Mouse (Mus musculus) C2C12 (cell line): ENCODE measurements at regions not wholly inside any gene's neighbourhood (a gene's known extent, or its start where the extent isn't known, plus 50 kb on each side); places are given as distances from the start of the nearest gene placed in this dataset.

Experiments
- H3K27me3 ChIP-seq: one replicate; pipeline ENCODE4 v1.6.1; 2011; ENCODE audit not compliant: control insufficient read depth, insufficient read depth, insufficient read length
- H3K36me3 ChIP-seq: one replicate; pipeline ENCODE4 v1.6.1; 2011; ENCODE audit not compliant: control insufficient read depth, insufficient read depth
- H3K4me3 ChIP-seq: one replicate; pipeline ENCODE4 v1.5.1; 2011; ENCODE audit warnings: mild to moderate bottlenecking, control low read depth; ENCODE audit not compliant: poor library complexity, insufficient read depth, severe bottlenecking
- H3K79me2 ChIP-seq: one replicate; pipeline ENCODE4 v1.6.1; 2011; ENCODE audit not compliant: control insufficient read depth, insufficient read depth
- H3K79me3 ChIP-seq: one replicate; pipeline ENCODE4 v1.6.1; 2011; ENCODE audit warnings: low read depth, control low read depth
- H3ac ChIP-seq: one replicate; pipeline ENCODE3; 2011; ENCODE audit warnings: low read depth; ENCODE audit not compliant: control insufficient read depth, insufficient read length
- CEBPB ChIP-seq: IDR thresholded peaks from one replicate; pipeline ENCODE4 v1.6.1; 2011; ENCODE audit warnings: low read depth, mild to moderate bottlenecking, control low read depth, moderate library complexity
- CTCF ChIP-seq: IDR thresholded peaks from one replicate; pipeline ENCODE4 v1.5.1; 2011; ENCODE audit not compliant: control insufficient read depth, insufficient read depth, insufficient read length
- FOSL1 ChIP-seq: IDR thresholded peaks from one replicate; pipeline ENCODE4 v1.8.0; 2011; ENCODE audit warnings: mild to moderate bottlenecking, low read length; ENCODE audit not compliant: poor library complexity, insufficient read depth, severe bottlenecking
- MAX ChIP-seq: IDR thresholded peaks from one replicate; pipeline ENCODE4 v1.6.1; 2011; ENCODE audit warnings: mild to moderate bottlenecking, control low read depth
- MYOD1 ChIP-seq: IDR thresholded peaks from one replicate; pipeline ENCODE4 v1.6.1; 2011; ENCODE audit warnings: low read depth; ENCODE audit not compliant: control insufficient read depth, insufficient read length
- MYOG ChIP-seq: IDR thresholded peaks from one replicate; pipeline ENCODE4 v1.6.1; 2011; ENCODE audit not compliant: control insufficient read depth, insufficient read length; ENCODE audit errors: extremely low read depth
- USF1 ChIP-seq: IDR thresholded peaks from one replicate; pipeline ENCODE4 v1.6.1; 2011; ENCODE audit warnings: low read depth, mild to moderate bottlenecking, control low read depth, moderate library complexity

GRCm38 (mm10) chr3:35253861-35254260 is 500.0 kb upstream of the Atp11b start:
- Histone ChIP-seq H3ac (no peak overlapping the region), H3K27me3 (no peaks in the 10 kb centered on the region), H3K36me3 (no peaks in the 10 kb centered on the region), H3K4me3 (no peak overlapping the region), H3K79me2 (no peaks in the 10 kb centered on the region), H3K79me3 (no peaks in the 10 kb centered on the region)
- TF ChIP-seq CTCF = no peak

DNA sequence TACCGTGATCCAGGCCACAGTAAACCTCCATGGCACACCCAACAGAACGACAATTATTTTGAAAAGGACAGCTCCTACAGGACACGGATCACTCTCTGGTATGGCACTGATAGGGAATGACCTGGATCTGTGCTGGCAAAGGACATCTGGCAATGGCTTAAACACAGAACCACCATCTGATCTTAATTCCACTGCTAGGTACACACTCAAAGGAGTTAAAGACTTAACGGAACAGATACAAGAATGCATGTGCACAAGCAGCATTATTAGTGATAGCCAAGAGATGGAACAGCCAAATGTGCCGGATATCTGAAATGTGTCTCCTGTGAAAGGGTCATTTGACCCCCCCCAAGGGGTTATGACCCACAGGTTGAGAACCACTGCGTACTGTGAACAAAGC is 493.0 kb upstream of the Atp11b start:
- H3ac ChIP-seq = no peak overlapping the region
- no peaks in the 10 kb centered on the region for H3K27me3 ChIP-seq
- H3K79me2 ChIP-seq = no peaks in the 10 kb centered on the region
- H3K79me3 ChIP-seq = no peaks in the 10 kb centered on the region
- TF ChIP-seq CEBPB = no peak
- no peak for TF ChIP-seq CTCF
- TF ChIP-seq MAX = no peak
- TF ChIP-seq MYOD1 = no peak
- TF ChIP-seq FOSL1 = no peak
- TF ChIP-seq MYOG = no peak
- TF ChIP-seq USF1 = no peak
- H3K4me3 ChIP-seq = no peak overlapping the region
- no peaks in the 10 kb centered on the region for H3K36me3 ChIP-seq

DNA sequence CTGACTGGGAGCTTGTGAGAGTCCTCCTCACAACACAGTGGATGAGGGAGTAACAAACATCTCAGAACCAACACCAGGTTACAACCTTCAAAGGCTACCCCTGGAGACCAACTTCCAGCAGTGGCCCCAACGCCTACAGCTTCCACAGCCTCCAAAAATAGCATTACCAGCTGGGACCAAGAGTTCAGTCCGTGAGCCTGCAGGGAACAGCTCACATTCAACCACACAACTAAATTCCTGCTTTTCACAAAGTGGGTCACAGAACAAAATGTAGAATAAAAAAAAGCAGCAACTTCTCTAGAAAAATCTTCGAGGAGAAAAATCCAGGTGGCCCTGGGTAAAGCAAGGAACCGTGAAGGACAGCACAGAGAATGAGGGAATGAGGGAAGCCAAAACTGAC is 485.0 kb upstream of the Atp11b start:
- TF ChIP-seq MYOD1 (no peak), MYOG (no peak), USF1 (no peak), CEBPB (no peak), FOSL1 (no peak), MAX (no peak), CTCF (no peak)
- H3ac ChIP-seq = no peak overlapping the region
- no peaks in the 10 kb centered on the region for H3K27me3 ChIP-seq
- no peaks in the 10 kb centered on the region for H3K79me2 ChIP-seq
- H3K4me3 ChIP-seq = no peak overlapping the region
- H3K36me3 ChIP-seq = no peaks in the 10 kb centered on the region
- H3K79me3 ChIP-seq = no peaks in the 10 kb centered on the region

DNA sequence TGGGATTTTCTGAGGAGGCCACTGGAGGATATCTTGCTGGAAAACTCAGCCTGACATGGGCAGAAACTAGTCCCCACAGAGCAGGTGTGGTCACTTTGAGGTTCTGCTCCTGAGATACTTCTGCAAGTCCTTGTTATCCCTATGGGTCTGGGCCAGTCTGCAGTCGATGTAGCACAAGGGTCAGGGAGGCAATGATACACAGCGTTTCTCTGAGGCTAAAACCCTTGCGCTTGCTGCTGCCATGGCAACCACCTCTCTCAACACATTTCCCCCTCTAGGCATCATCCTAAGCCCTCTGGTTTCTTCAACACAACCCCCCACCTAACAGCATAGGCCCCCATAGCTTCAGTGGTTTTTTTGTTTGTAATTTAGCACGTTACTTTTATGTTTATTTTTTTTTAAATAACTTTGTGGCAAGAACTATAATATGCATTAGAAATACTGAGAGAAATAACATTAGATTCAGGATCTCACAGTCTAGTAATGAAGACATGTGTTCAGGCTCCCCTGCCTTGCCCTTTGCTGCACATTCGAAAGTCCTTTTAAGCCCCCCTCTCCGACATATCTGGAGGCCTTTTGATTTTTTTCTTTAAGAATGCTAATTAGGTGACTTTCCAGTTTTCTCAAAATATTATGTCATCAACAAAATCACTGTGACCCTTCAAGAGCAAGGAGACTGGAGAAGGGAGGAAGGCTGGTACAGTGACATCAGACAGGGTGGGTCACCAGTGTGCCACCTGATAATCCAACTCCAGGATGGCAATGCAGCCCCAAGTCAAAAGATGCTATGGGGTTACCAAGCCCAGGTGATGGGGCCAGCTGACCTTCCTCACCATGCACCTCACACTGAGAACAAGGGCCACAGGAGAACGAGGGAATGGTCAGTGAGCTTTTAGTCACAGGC is 483.7 kb upstream of the Atp11b start:
- H3ac ChIP-seq = no peak overlapping the region
- no peaks in the 10 kb centered on the region for H3K27me3 ChIP-seq
- no peaks in the 10 kb centered on the region for H3K36me3 ChIP-seq
- no peaks in the 10 kb centered on the region for H3K79me2 ChIP-seq
- TF ChIP-seq FOSL1 (no peak), MAX (no peak), CEBPB (no peak), MYOG (no peak), MYOD1 (no peak), USF1 (no peak)
- no peaks in the 10 kb centered on the region for H3K79me3 ChIP-seq
- no peak overlapping the region for H3K4me3 ChIP-seq

DNA sequence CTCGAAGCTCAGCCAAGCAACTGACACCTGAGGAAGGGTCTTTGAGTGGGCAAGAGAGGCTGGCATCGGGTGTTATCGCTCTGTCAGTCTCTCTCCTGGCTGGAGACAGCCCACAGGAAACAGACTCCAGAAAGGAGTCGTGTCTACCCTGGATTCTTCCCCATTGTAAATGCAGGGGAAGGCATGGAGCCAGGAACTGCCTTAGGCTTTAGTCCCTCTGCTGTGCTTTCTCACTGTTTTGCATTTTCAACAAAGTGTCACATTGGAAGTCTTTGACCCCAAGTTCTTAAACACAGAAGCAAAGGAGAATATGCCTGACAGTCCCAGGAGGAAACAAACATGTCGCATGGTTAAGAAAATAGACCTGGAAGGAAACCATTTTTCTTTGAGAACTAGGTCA is 480.4 kb upstream of the Atp11b start:
- Histone ChIP-seq H3K4me3 (no peak overlapping the region), H3K36me3 (no peaks in the 10 kb centered on the region), H3K79me3 (no peaks in the 10 kb centered on the region), H3K27me3 (no peaks in the 10 kb centered on the region), H3K79me2 (no peaks in the 10 kb centered on the region), H3ac (no peak overlapping the region)
- TF ChIP-seq MAX (no peak), USF1 (no peak), MYOD1 (no peak), CEBPB (no peak)

- Histone ChIP-seq H3K79me2 (no peaks in the 10 kb centered on the region), H3K36me3 (no peaks in the 10 kb centered on the region), H3K79me3 (no peaks in the 10 kb centered on the region), H3K4me3 (no peak overlapping the region), H3ac (no peak overlapping the region), H3K27me3 (no peaks in the 10 kb centered on the region)
- TF ChIP-seq FOSL1 = no peak
- no peak for TF ChIP-seq MYOG
- no peak for TF ChIP-seq MYOD1
- TF ChIP-seq USF1 = no peak
- no peak for TF ChIP-seq MAX
- TF ChIP-seq CEBPB = no peak
- no peak for TF ChIP-seq CTCF
Observed at GRCm38 (mm10) chr3:35280981-35281380, 472.9 kb upstream of the Atp11b start.
